In genomic region chr17:34959881-34960515, GRCm38 (mm10) we compare ENCODE assay signal across 8 mouse cellular contexts. TPM values are rescaled to one million over a fixed set of nuclear protein-coding genes. Genes with fewer than 3 reads are reported as not detected.
A peak's percentile ranks its signal among the peaks of the same experiment; 100 is the strongest.
DNase-seq lines count a peak whose midpoint lies in the region; ATAC-seq lines count a peak whose summit lies in the region.

No protein-coding gene starts in this region.

- H3K36me3 ChIP-seq in heart, embryonic 10.5 days = no peaks in the 10 kb centered on the region
- H3K36me3 ChIP-seq in kidney, embryonic 15.5 days = no peaks in the 10 kb centered on the region

- H3K4me2 ChIP-seq in kidney, embryonic 15.5 days = peak overlapping the region; percentile 78

- H3K27me3 ChIP-seq in heart, embryonic 10.5 days (ENCODE audit: insufficient read depth, poor library complexity, severe bottlenecking) = peaks cover 40% of the 10 kb centered on the region; the same call in 1 of the 2 replicates
- peaks cover 5% of the 10 kb centered on the region; the same call in 1 of the 2 replicates for H3K27me3 ChIP-seq in kidney, embryonic 15.5 days

- peak overlapping the region; percentile 61 for H3K9ac ChIP-seq in kidney, embryonic 15.5 days

- H3K9me3 ChIP-seq in heart, embryonic 10.5 days = no peaks in the 10 kb centered on the region
- H3K9me3 ChIP-seq in kidney, embryonic 15.5 days (replicated peaks) = no peaks in the 10 kb centered on the region

- DNase-seq in urinary bladder, adult 18-20 months (ENCODE audit: low spot score in 2 of 2) = peak; percentile 30 to 65
- DNase-seq in urinary bladder, postnatal 4 days (ENCODE audit: low spot score in 2 of 2) = no peak
- DNase-seq in heart, embryonic 10.5 days (ENCODE audit: low spot score) = no peak
- peak; percentile 49 for DNase-seq in lung, postnatal 25 days (ENCODE audit: low spot score)
- DNase-seq in spleen, postnatal 36 days (ENCODE audit: low spot score in 2 of 2) = no peak
- DNase-seq in layer of hippocampus, adult 9-10 months (ENCODE audit: low spot score) = no peak
- no peak for DNase-seq in left cerebral cortex, adult 9 months (ENCODE audit: low spot score in 2 of 2)

- peaks cover 7% of the 10 kb centered on the region for H3K4me1 ChIP-seq in heart, embryonic 10.5 days
- peaks cover 28% of the 10 kb centered on the region for H3K4me1 ChIP-seq in kidney, embryonic 15.5 days

- peak overlapping the region; percentile 88 for H3K27ac ChIP-seq in heart, embryonic 10.5 days
- peak overlapping the region; percentile 99 for H3K27ac ChIP-seq in kidney, embryonic 15.5 days

- WGBS in heart, embryonic 10.5 days = 10% methylated on average over 12 of the region's 12 CpGs
- WGBS in kidney, embryonic 15.5 days = 8% methylated on average over 12 of the region's 12 CpGs

- peak; percentile 53 for ATAC-seq in kidney, embryonic 15.5 days (replicated peaks; ENCODE audit: low FRiP score)

- H3K4me3 ChIP-seq in heart, embryonic 10.5 days = peak overlapping the region; percentile 58
- H3K4me3 ChIP-seq in kidney, embryonic 15.5 days (replicated peaks) = peak overlapping the region; percentile 55

RNA-seq across cellular contexts. Expression of gene Hspa1b, which starts 1.0 kb away (rescaled TPM):
- 0.20 TPM in 1 of 2 replicates, not detected in the other for polyA plus RNA-seq in heart, embryonic 10.5 days (2016; fragmentation: Nextera tagmentation; extraction: Ambion mirVana)
- 0.49 and 0.53 TPM in 2 replicates for polyA plus RNA-seq in kidney, embryonic 15.5 days (2015; fragmentation: Nextera tagmentation; extraction: Ambion mirVana)

RNA-seq across cellular contexts. Expression of gene Gm20481, which starts 9.7 kb away (rescaled TPM):
- polyA plus RNA-seq in heart, embryonic 10.5 days (2016; fragmentation: Nextera tagmentation; extraction: Ambion mirVana) = 0.52 TPM in 1 of 2 replicates, not detected in the other
- not detected in 2 replicates for polyA plus RNA-seq in kidney, embryonic 15.5 days (2015; fragmentation: Nextera tagmentation; extraction: Ambion mirVana)

RNA-seq across cellular contexts. Expression of gene Hspa1a, which starts 12.0 kb away (rescaled TPM):
- polyA plus RNA-seq in heart, embryonic 10.5 days (2016; fragmentation: Nextera tagmentation; extraction: Ambion mirVana) = 1.8 and 2.4 TPM in 2 replicates
- polyA plus RNA-seq in kidney, embryonic 15.5 days (2015; fragmentation: Nextera tagmentation; extraction: Ambion mirVana) = 7.8 and 8.4 TPM in 2 replicates

RNA-seq across cellular contexts. Expression of gene Hspa1l, which starts 12.5 kb away (rescaled TPM):
- 1.6 and 1.7 TPM in 2 replicates for polyA plus RNA-seq in heart, embryonic 10.5 days (2016; fragmentation: Nextera tagmentation; extraction: Ambion mirVana)
- polyA plus RNA-seq in kidney, embryonic 15.5 days (2015; fragmentation: Nextera tagmentation; extraction: Ambion mirVana) = 0.81 and 1.6 TPM in 2 replicates

RNA-seq across cellular contexts. Expression of gene Lsm2, which starts 21.7 kb away (rescaled TPM):
- polyA plus RNA-seq in heart, embryonic 10.5 days (2016; fragmentation: Nextera tagmentation; extraction: Ambion mirVana) = 197 and 247 TPM in 2 replicates
- polyA plus RNA-seq in kidney, embryonic 15.5 days (2015; fragmentation: Nextera tagmentation; extraction: Ambion mirVana) = 229 and 231 TPM in 2 replicates

Comparison
In these comparisons a context has a peak if more than half of its experiments do, and no peak if none do; other contexts are left out.
1. DNase-seq: peak in urinary bladder, adult 18-20 months (2 of 2) and lung, postnatal 25 days (single experiment); none in urinary bladder, postnatal 4 days (0 of 2), heart, embryonic 10.5 days (single experiment), spleen, postnatal 36 days (0 of 2), layer of hippocampus, adult 9-10 months (single experiment) and left cerebral cortex, adult 9 months (0 of 2).